8 mouse cellular contexts compared by ENCODE assay signal in genomic region chr12:89513759-89514158, GRCm38 (mm10).
A peak's percentile ranks its signal among the peaks of the same experiment; 100 is the strongest.
DNase-seq lines count a peak whose midpoint lies in the region; ATAC-seq and TF ChIP-seq lines count a peak whose summit lies in the region.

No protein-coding gene starts in this region.

- ATAC-seq in hindbrain, embryonic 14.5 days (ENCODE audit: low FRiP score): no peak
- ATAC-seq in hindbrain, embryonic 16.5 days: no peak; the same call in 1 of the 2 replicates
- peak; percentile 90 for ATAC-seq in frontal cortex, adult (ENCODE audit: low TSS enrichment)
- no peak for ATAC-seq in midbrain, embryonic 14.5 days (ENCODE audit: low FRiP score, low TSS enrichment)

- H3K4me3 ChIP-seq in hindbrain, embryonic 14.5 days (replicated peaks; ENCODE audit: low read length): no peak overlapping the region
- no peak overlapping the region for H3K4me3 ChIP-seq in hindbrain, embryonic 16.5 days (ENCODE audit: low read length)
- no peak overlapping the region for H3K4me3 ChIP-seq in ES-E14 (ENCODE audit: insufficient read depth in 1 of 2, low read depth in 1 of 2, low read length in 2 of 2, poor library complexity in 1 of 2, severe bottlenecking in 1 of 2)
- H3K4me3 ChIP-seq in midbrain, embryonic 14.5 days (replicated peaks; ENCODE audit: low read depth, low read length): no peak overlapping the region

- H3K9ac ChIP-seq in hindbrain, embryonic 14.5 days: no peak overlapping the region
- H3K9ac ChIP-seq in hindbrain, embryonic 16.5 days (ENCODE audit: low read depth, low read length): no peak overlapping the region
- no peak overlapping the region for H3K9ac ChIP-seq in ES-E14 (ENCODE audit: insufficient read depth, low read depth, low read length, poor library complexity, severe bottlenecking)
- no peak overlapping the region for H3K9ac ChIP-seq in midbrain, embryonic 14.5 days (replicated peaks; ENCODE audit: low read length)

- no peaks in the 10 kb centered on the region; the same call in 1 of the 2 replicates for H3K4me1 ChIP-seq in hindbrain, embryonic 14.5 days (replicated peaks; ENCODE audit: control insufficient read depth, insufficient read depth, low read length)
- no peaks in the 10 kb centered on the region for H3K4me1 ChIP-seq in hindbrain, embryonic 16.5 days (ENCODE audit: control insufficient read depth, insufficient read depth, low read depth, low read length)
- no peaks in the 10 kb centered on the region for H3K4me1 ChIP-seq in ES-E14 (ENCODE audit: control insufficient read depth in 2 of 2, insufficient read depth in 2 of 2, low read length in 2 of 2, poor library complexity in 1 of 2)
- H3K4me1 ChIP-seq in midbrain, embryonic 14.5 days (ENCODE audit: control insufficient read depth, insufficient read depth, low read length): no peaks in the 10 kb centered on the region

- H3K27me3 ChIP-seq in hindbrain, embryonic 14.5 days (ENCODE audit: control insufficient read depth, insufficient read depth, low read length): no peaks in the 10 kb centered on the region
- no peaks in the 10 kb centered on the region for H3K27me3 ChIP-seq in hindbrain, embryonic 16.5 days (replicated peaks; ENCODE audit: control insufficient read depth, insufficient read depth, low read length)
- H3K27me3 ChIP-seq in midbrain, embryonic 14.5 days (ENCODE audit: control insufficient read depth, insufficient read depth, low read length): no peaks in the 10 kb centered on the region

- 42% methylated on average over 7 of the region's 7 CpGs for WGBS in hindbrain, embryonic 14.5 days
- WGBS in hindbrain, embryonic 16.5 days: 44% methylated on average over 7 of the region's 7 CpGs
- WGBS in midbrain, embryonic 14.5 days: 46% methylated on average over 7 of the region's 7 CpGs

- H3K9me3 ChIP-seq in hindbrain, embryonic 14.5 days (ENCODE audit: control insufficient read depth, low read length): no peaks in the 10 kb centered on the region
- H3K9me3 ChIP-seq in hindbrain, embryonic 16.5 days (ENCODE audit: control insufficient read depth, low read length): no peaks in the 10 kb centered on the region
- no peaks in the 10 kb centered on the region for H3K9me3 ChIP-seq in ES-E14 (ENCODE audit: control insufficient read depth, insufficient read depth, low read depth, low read length)
- no peaks in the 10 kb centered on the region for H3K9me3 ChIP-seq in midbrain, embryonic 14.5 days (ENCODE audit: control insufficient read depth, low read length)

- in situ Hi-C loops in ES-E14 (cut with MboI; ENCODE audit: low sequenced_read_pairs in 2 of 2, unreplicated experiment in 2 of 2): no loop called here

- H3K4me2 ChIP-seq in hindbrain, embryonic 14.5 days (replicated peaks): no peak overlapping the region
- H3K4me2 ChIP-seq in hindbrain, embryonic 16.5 days (ENCODE audit: low read length): no peak overlapping the region
- H3K4me2 ChIP-seq in midbrain, embryonic 14.5 days (ENCODE audit: low read length): no peak overlapping the region

- H3K36me3 ChIP-seq in hindbrain, embryonic 14.5 days (replicated peaks; ENCODE audit: control insufficient read depth, insufficient read depth): no peaks in the 10 kb centered on the region
- H3K36me3 ChIP-seq in hindbrain, embryonic 16.5 days (ENCODE audit: control insufficient read depth, insufficient read depth, low read length): no peaks in the 10 kb centered on the region
- no peaks in the 10 kb centered on the region for H3K36me3 ChIP-seq in ES-E14 (ENCODE audit: control insufficient read depth, insufficient read depth, low read length, poor library complexity, severe bottlenecking)
- H3K36me3 ChIP-seq in midbrain, embryonic 14.5 days (ENCODE audit: control insufficient read depth, insufficient read depth, low read length): 0 out of 2 replicates have a peak, but pooled peaks cover 2% of the 10 kb centered on the region

- DNase-seq in hindbrain, embryonic 14.5 days (ENCODE audit: low spot score): peak; percentile 80
- peak; percentile 59 for DNase-seq in ES-E14 (ENCODE audit: low read depth, low spot score)
- peak; percentile 74 for DNase-seq in cerebellum, adult 8-10 months
- DNase-seq in layer of hippocampus, postnatal 10 days (ENCODE audit: low spot score in 2 of 2): peak; percentile 30 to 66
- peak; percentile 86 for DNase-seq in midbrain, embryonic 14.5 days
- peak; percentile 9 for DNase-seq in yolk sac, embryonic 10.5 days (ENCODE audit: low spot score)

- H3K27ac ChIP-seq in hindbrain, embryonic 14.5 days: no peak overlapping the region
- H3K27ac ChIP-seq in hindbrain, embryonic 16.5 days (ENCODE audit: low read depth, low read length): no peak overlapping the region
- no peak overlapping the region for H3K27ac ChIP-seq in ES-E14 (ENCODE audit: insufficient read depth, low read depth, low read length, poor library complexity, severe bottlenecking)
- no peak overlapping the region for H3K27ac ChIP-seq in midbrain, embryonic 14.5 days (replicated peaks; ENCODE audit: low read depth, low read length)

TF ChIP-seq in ES-E14, 5 proteins besides CTCF, POLR2A, EP300 and RAD21:
- TF ChIP-seq MAFK (IDR thresholded peaks at IDR 0.05; ENCODE audit: insufficient read depth, low read depth, low read length) (no peak), HCFC1 (IDR thresholded peaks at IDR 0.05; ENCODE audit: borderline replicate concordance, insufficient read depth, low read length) (no peak), ZNF384 (IDR thresholded peaks at IDR 0.05; ENCODE audit: low read depth, low read length) (no peak), ZC3H11A (IDR thresholded peaks at IDR 0.05; ENCODE audit: borderline replicate concordance, low read depth, low read length) (no peak), CHD2 (IDR thresholded peaks at IDR 0.05; ENCODE audit: low read depth, low read length) (no peak)

Comparison
In these comparisons a context has a peak if more than half of its experiments do, and no peak if none do; other contexts are left out.
1. DNase-seq: peak in every context shown above with its lines; median percentile 86 in midbrain, embryonic 14.5 days; 80 in hindbrain, embryonic 14.5 days; 74 in cerebellum, adult 8-10 months; 59 in ES-E14; 48 in layer of hippocampus, postnatal 10 days; 9 in yolk sac, embryonic 10.5 days.